Mouse (Mus musculus) cerebellum, postnatal 4 days (tissue): ENCODE results near the gene Foxo3.

Source experiments
- DNase-seq, 2 experiments: peaks; one replicate each; pipeline ENCODE4 v3.0.0; 2022; ENCODE audit warnings: low spot score in 2 of 2, mixed read lengths in 1 of 2

Gene Foxo3

GRCm38 (mm10) chr10:42251749-42252323 is 24.7 kb downstream of the Foxo3 start:
- no peak for DNase-seq

- DNase-seq: no peak
Observed at GRCm38 (mm10) chr10:42251203-42251602, 25.4 kb downstream of the Foxo3 start.

GRCm38 (mm10) chr10:42249965-42250364 is 26.6 kb downstream of the Foxo3 start:
- DNase-seq: no peak

DNA sequence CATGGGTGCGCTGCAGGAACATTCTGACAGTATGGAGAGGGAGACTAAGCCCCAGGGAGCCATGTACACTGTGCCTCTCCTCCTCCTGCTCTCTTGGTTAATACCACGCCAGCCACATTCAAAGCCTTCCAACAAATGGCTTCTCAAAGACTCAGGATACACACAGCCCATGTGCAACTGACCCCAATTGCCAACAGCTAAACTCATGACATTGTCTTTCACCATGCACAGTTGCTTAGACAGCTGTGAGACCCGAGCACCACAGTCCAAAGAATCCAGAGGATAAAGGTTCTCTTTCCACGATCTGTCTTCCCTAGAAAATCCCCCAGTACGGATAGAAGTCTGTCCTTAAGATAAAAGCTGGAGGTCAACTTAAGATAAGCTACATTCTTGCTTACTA is 27.9 kb downstream of the Foxo3 start:
- no peak for DNase-seq

- no peak for DNase-seq
Observed at GRCm38 (mm10) chr10:42248156-42248555, 28.4 kb downstream of the Foxo3 start.

GRCm38 (mm10) chr10:42247125-42247816 is 29.3 kb downstream of the Foxo3 start:
- no peak for DNase-seq

DNA sequence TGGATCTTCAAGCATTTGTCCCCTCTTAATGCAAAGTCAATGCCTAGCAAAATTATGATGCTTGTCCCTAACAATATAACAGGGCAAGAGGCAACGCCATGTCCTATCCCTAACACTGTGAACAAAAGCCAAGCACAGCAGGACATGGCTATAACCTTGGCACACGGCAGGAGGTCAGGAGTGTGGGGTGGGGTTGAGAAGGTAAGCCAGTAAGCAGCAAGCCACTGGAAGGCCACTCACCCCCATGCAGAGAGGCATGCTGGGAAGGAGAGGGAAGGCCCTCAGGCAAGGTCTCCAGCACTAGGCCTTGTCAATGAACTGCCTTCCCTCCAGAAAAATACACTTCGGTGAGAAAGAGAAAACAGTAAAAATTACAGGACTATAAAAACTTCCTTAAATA is 30.1 kb downstream of the Foxo3 start:
- no peak for DNase-seq

DNA sequence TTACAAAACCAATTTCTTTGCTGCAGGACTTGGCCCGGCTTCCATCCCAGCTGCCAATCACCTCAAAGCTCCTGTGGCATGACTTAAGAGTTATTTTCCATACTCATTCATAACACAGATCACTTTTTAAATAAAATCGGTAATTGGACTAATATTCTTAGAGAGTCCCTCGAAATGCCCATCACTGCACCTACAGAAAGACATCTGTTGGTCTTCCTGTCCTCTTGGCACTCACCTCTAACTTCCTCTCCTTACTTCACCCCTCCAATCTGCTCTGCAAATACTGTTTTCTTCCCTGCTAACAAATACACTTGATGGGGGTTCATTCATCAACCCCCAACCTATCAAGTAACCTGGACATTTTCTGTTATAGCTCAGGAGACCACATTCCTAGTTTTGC is 30.9 kb downstream of the Foxo3 start:
- DNase-seq: no peak

GRCm38 (mm10) chr10:42245256-42245601 is 31.3 kb downstream of the Foxo3 start:
- DNase-seq: no peak

- no peak for DNase-seq
Observed at GRCm38 (mm10) chr10:42244420-42245255, 31.9 kb downstream of the Foxo3 start.

DNA sequence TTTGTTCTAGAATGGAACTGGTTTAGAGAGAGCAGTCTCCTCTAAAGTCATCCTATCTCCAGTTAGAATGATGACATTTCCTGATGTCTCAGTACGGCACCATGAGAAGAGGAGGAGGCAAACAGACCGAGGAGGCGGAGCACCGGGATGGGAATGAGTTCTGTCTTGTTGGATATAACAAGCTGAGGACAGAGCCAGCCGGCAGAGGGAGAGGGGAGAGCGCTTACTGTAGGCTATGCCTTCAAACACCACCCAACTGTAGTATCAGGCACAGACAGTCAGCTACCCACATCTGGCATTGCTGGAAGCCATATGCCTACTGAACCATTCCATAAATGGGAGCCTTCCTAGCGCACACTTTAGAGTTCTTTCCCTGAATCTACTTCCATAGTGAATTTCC is 32.6 kb downstream of the Foxo3 start:
- DNase-seq: no peak

DNA sequence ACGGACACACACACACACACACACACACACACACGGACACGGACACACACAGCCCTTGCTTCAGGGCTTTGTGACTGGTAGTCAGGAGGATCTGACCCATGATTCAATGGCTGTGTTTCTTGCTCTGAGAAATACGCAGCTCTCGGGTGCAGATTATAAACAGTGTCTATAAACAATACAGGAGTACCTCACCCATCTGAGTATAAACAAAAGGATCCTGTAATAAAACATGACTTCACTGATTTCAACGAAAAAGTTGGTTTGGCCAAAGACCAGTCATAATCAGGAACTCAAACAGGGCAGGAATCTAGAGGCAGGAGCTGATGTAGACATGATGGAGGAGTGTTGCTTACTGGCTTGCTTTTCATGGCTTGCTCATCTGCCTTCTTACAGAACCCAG is 34.1 kb downstream of the Foxo3 start:
- no peak for DNase-seq

GRCm38 (mm10) chr10:42241775-42242174 is 34.8 kb downstream of the Foxo3 start:
- DNase-seq: no peak

DNA sequence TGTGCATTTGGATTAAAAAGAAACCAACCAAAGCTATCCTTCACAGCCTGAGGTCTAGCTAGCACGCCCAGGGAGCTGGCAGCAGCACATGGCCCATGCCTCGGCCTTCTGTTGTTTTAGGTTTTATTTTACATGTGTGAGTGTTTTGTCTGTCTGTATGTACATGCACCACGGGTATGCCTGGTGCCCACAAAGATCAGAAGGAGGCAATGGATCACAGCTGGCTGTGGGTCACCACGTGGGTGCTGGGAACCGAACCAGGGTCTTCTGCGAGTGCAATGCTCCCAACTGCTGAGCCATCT is 36.8 kb downstream of the Foxo3 start:
- DNase-seq: no peak

DNA sequence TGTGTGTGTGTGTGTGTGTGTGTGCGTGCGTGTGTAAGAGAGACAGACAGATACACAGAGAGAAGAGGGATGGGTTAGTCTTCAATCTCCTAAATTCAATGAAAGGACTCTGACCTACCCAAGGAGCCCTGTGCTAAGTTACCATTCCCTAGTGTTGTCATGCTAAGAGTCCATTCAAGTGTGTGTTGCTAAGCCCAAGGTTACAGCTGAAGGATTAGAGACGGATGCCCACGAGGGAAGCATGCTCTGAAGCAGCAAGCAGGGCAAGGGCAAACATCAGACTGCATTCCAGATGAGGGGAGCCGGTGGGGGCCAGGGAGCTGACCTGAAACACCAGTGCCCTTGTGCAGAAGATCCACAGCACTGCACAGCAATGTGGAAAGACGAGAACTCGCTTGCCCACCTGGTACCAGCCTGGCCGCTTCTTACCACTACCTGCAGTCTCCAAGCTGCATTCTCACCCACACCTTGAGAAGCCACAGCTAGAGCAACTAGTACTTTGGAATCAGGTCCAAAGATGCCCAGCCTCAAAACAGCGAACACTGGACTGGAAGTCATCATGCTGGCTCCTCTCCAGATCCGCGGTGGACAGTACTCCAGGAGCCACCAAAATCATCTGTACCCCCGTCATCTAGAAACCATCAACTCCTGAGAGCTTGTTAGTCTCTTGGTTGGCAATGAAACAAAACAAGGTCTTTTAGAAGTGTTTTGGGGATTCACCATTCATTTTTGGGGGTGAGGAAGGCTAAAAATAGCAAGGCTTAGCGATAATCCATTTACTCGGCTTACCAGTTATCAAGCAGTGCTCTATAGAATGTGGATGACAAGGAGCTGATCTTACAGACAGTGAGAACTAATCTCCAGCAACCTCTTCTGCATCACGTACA is 37.4 kb downstream of the Foxo3 start:
- DNase-seq: no peak

- DNase-seq: no peak
Observed at GRCm38 (mm10) chr10:42238296-42238695, 38.3 kb downstream of the Foxo3 start.

DNA sequence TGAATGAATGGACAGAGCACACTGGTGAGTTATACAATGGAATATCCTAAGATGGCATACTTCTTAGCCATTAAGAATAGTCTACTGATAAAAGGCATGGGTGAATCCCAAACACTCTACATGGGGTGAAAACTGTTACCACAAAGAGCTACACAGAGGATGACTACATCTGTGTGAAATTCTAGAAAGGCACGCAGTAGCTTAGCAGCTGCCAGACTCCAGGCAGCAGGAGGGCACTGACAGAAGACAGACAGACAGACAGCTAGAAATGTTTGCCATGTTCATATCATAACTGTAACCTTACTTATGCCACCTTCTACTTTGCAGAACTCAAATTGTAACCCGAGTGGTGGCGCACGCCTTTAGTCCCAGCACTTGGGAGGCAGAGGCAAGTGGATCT is 39.0 kb downstream of the Foxo3 start:
- no peak for DNase-seq

DNA sequence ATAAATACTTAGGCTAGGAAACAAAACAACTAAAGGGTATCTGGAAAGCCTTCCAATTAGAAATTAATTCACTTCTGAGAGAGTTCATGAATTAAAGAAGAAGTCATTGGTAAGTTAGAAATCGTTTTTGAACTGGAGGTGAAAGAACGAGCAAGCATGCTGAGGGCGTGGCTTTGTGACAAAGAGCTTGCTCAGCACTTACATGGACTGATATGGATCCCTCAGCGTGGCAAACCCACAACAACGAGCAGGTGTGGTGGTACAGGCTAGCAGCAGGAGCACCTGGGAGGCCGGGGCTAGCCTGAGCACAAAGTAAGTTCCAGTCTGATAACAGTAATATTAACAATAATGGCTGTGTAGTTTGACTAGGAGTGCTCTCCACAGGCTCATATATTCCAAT is 41.2 kb downstream of the Foxo3 start:
- DNase-seq: no peak

GRCm38 (mm10) chr10:42232977-42233376 is 43.6 kb downstream of the Foxo3 start:
- DNase-seq: no peak

DNA sequence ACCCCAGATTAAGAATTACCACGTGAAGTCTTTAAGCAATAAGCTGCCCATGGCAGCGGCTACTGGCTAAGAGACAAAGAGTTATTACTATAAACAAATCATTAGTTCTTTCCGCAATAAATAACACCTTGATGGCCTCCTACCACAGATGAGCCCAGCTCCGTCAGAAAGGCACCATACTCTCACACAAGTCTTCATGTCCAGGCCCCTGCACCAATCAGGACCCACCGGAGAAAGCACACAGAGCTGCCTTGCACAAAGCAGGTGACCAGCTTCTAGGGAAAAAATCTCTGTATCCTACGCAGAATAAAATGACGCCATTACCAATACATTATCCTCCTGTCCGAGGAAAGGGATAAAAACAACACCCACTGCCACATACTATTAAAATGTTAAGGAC is 44.7 kb downstream of the Foxo3 start:
- DNase-seq: no peak

GRCm38 (mm10) chr10:42231100-42231541 is 45.4 kb downstream of the Foxo3 start:
- DNase-seq: no peak

DNA sequence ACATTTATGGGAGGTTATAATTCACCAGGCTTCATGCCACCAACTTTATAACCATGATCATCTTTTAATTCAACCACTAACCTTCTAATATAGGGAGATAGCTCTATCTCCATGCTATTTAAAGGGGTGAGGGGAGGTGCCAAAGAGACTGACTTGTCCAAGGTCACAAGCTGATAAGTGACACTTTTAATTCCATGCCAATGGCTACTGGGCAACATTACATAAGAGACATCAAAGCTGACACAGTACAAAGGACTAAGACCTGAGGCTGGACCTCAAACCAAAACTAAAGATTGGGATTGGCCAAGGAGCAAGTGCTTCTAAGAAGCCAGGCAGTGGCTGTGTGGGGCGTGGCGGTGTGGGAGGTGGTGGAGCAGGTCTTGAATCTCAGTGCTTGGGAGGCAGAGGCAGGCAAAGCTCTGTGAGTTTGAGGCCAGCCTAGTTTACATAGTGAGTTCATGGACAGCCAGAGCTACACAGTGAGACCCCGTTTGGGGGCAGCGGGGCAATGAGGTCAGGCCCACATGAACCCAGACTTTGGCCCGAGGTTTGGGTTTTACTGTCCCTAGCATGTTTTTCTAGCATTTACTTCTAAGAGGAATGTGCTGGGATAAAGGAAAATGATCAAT is 46.0 kb downstream of the Foxo3 start:
- DNase-seq: no peak
